Mouse (Mus musculus): Measurements from ENCODE around the gene Rara.

DNA sequence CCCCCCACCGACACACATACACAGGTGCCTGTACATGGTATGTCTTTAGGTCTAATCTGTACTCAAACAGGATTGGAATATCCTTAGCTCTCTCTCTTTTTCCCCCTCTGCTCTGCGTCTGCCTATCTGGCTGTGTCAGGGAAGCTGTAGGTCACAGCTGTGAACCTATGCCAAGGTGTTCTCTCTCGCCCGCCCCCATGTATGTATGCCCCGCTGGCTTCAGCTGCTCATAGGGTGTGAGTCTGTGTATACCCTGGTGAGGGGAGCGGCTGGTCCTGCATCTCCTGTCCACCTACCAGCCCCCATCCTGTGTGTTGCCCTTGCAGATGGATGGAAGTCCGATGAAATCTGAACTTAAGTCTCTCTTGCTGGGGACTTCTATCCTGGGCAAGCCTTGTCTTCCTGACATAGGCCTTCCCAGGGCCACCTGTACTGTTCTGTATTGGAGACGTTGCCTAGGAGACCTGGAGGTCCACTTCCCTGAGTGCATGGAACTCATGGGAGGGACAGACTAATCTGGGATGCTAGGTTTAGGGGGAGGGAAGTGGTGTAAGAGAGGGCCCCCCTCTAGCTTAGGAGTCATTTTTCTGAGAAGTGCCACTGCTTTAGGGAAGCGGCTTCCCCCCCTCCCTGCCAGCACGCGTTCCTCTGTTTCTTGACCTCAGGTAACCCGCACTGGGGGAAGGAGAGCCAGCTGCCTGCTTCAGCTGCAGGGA, 21.8 kb downstream of the Rara start:
- TF ChIP-seq CTCF (conservative IDR thresholded peaks at IDR 0.05; ENCODE audit: low read length), result no peak
- TF ChIP-seq NANOG (IDR thresholded peaks at IDR 0.05; ENCODE audit: borderline replicate concordance, low read length), result no peak
- TF ChIP-seq POU5F1 (IDR thresholded peaks at IDR 0.05; ENCODE audit: borderline replicate concordance, low read length), result no peak

Measured in E14TG2a.4 (cell line).